Mouse (Mus musculus): ENCODE measurements around the gene Pygb.

Pygb gene

DNA sequence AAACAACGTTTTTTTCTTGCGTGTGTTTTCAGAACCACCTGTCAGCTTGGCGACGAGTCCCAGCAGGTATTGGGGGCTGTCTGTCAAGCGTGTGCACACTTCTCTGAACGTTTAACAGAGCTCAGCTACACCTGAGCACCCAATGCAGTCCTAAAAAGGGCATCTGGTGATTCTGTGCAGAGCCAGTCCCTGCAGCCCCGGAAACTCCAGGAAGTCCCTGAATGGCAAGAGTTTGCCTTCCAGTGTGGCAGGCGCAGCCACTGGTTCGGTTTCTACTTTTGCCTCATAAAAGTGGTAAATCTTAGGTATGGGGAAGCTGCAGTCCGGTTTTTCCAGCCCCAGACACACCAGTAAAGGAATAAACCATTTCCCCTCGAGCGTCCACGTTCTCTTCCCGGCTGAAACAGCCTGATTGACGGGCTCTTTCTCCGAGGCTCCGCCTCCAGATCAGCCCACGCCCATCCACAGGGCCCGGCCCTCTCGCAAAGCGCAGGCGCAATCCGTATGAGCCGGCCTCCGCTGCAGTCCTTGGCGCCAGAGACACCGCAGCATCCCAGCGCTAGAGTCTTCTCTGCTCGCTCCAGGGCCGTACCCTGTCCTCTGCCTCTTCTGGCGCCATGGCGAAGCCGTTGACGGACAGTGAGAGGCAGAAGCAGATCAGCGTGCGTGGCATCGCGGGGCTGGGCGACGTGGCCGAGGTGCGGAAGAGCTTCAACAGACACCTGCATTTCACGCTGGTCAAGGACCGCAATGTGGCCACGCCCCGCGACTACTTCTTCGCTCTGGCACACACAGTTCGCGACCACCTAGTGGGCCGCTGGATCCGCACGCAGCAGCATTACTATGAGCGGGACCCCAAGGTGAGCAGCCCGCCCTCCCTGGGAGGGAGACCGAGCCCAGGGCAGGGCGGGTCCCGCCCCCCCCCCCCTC is at the start of gene Pygb:
Gene Pygb, plus strand, starts transcription at position 485 of the 930 bp plus-strand sequence.
- peak; percentile 84 for DNase-seq (ENCODE audit: low read depth, low spot score)

DNA sequence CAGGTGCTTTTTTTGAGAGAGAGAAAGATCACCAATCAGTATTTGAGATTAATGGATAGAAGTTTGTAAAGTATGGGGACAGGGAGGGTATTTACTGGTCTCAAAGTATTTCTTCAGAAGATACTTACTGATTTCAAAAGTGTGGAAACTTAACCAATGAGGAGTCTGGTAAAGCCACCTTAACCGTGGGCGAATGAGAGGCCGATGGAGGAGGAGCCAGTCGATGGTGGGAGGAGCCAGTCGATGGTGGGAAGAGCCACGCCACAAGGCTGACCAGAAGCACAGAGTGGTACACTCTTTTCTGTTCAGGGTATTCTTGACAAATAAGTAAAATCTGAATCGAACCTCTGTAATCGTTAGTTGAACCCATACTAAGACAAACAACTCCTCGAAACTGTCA is 48.7 kb upstream of the Pygb start:
- no peak for DNase-seq (ENCODE audit: low read depth, low spot score)

DNA sequence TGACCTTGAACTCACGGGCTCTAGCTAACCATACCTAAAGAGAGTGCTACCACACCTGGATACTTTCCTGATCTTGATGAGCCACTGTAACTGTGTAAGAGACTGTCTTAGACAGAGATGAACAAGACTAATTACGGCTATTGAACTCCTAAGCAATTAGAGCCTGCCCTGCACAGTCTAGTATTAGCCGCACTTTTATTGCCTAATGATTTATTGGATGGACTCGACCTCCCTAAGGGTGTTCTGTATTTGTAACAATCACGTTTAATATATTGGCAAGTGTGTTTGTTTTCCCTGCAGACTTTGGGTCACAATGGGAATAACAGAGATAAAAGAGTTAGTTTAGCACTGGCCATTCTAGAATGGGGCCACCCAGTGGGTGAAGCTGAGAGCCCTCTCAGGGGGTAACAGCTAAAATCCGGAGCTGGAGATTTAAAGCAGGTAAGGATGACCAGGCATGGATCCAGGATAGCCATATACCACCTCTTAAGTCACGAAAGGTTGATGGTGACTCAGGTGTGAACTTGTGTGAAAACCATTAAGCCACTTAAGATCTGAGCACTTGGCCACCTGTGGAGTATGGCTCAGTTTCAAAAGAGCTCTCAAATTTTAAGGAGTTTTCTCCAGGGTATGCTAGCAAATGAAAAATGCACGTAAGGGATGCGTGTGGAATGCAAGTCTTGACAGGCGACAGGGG is 46.2 kb upstream of the Pygb start:
- DNase-seq (ENCODE audit: low read depth, low spot score): no peak

DNA sequence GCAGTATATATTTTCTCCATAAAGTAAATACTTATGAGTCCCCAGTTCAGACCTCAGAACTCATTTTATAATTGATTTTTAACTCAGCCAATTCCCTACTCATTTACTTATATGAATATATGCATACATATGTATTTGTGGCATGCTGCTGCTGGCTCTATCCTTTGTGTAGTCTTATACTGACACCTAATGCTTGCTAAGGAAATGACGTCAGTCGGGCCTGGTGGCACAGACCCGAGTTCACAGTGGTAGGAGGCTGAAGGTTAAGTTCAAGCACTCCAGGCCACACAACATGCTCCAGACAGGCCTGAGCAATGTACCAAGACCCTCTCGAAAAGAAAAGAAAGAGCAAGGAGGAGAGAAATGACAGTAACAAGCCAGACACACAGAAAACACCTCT is 45.1 kb upstream of the Pygb start:
- DNase-seq (ENCODE audit: low read depth, low spot score): no peak

DNA sequence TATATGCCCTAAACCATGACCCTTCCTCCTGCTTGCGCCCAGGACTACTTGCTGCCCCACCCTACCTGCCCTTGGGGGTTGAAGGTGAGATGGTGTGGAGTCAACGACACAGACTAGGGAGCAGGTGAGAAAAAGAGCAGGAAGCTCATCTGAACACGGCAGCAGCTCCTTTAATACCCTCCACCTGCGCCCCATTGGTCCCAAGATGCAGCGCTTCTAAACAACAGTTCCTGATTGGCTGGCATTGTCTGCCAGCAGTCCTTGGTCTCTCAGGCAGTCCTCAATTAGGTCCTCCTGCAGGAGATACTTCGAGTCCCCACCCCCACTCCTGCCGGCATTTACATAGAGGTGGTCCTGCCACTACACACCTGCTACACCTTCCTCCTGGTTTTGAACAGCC is 41.5 kb upstream of the Pygb start:
- no peak for DNase-seq (ENCODE audit: low read depth, low spot score)

DNA sequence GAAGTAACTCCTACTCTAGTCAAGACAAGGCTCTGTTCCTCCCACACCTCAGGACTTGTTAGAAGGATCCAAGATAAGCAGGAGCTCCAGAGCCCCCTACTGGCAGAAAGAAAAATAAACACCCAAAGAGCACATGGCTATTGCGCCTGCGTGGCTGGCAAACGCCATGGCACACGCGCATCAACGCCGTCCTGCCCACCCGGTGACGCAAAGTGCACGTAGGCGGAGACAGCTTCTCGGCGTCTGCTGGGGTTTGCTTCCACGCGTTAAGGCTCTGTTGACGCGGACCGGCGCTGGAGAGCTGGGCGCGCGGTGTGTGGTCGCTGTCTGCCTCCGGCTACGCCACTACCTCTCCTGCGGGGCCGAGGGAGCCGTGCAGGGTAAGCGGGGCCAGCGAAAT is 37.7 kb upstream of the Pygb start, which contains the start of gene Entpd6:
Gene Entpd6, plus strand, starts transcription at position 189 of the 400 bp plus-strand sequence.
- peak; percentile 97 for DNase-seq (ENCODE audit: low read depth, low spot score)

DNA sequence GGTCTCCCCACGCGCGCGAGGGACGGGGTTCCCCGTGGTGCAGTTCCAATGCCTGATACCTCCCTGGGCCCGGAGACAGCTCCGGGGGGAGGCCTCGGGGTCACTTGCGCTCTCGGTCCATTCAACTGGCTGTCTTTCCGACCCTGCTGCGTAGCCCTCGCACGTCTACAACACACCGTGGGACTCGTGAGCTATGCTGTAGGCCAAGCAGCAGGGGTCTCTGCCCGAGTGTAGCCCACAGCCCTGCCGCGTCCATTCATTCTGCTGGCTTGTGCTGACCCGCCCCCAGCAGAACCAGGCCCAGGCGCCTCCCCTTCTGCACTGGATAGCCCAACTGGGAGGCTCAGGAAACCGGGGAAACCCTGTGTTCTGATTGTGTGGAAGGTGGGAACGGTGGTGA is 37.3 kb upstream of the Pygb start:
- peak; percentile 19 for DNase-seq (ENCODE audit: low read depth, low spot score)

DNA sequence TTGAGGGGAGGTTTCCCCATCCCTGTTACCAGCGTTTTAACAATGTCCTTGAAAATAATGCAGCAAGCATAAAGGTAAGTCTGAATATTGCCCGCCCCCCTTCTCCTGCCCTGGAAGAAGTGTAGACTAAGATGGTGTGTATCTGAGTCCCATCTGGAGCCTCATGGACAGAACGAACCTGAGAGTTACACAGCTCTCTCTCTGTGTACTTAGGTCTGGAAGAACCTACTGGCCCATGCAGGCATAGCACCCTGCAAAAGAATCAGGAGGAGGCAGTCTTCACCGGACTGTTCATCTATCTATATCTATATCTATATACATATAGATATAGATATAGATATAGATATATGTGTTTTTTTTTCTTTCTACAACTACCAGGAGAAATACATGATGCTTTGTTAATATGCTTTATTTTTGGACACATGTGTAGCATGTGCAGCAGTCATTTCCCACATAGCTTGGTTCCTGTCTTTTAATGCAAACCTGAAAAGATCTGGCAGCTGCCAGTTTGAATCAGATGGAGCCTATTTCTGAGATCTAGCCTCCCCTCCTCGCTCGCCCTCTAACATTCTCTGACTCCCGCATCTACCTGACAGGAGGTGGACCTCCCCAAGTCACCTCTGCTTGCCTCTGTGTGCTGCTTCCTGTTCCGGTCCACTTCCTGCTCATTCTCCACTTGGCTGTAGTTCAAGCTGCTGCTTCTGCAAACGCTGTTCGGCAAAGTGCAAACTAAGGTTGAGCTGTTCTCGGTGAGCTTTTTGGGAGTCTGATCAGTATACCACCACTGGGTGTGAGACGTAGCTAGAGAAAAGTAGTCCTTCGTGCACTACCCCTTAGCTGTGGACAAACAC is 36.2 kb upstream of the Pygb start:
- no peak for DNase-seq (ENCODE audit: low read depth, low spot score)

DNA sequence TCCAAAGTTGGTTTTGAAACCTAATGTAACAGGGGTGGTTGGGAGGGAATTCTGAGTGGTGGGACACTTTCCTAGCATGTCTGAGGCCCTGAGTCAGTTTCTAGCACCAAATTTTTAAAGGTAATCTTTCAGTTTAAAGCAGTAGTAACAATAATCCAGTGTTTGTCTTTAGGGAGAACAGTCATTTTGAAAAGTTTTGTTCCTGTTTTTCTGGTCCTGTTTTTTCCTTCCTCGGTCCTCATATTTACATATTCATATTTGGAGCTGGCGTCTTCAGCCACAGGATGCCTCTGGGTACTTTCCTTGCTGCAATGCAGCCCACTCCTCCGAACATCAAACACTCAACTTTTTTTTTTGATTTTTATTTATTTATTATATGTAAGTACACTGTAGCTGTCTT is 31.5 kb upstream of the Pygb start:
- no peak for DNase-seq (ENCODE audit: low read depth, low spot score)

DNA sequence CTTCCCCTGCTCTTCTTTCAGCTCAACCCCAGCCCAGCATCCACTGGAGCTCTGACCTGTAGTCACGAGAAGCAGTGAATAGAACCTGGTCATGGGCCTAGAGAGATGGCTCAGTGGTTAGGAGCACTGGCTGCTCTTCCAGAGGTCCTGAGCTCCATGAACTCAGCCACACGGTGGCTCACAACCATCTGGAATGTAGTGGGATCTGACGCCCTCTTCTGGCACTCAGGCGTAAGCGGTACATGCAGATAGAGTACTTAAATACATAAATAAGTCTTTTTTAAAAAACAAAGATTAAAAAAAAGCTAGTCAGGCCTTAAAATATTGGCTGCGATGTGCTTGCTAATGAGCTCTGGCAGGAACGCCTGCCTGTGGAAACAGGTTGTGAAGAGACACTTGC is 25.1 kb upstream of the Pygb start:
- no peak for DNase-seq (ENCODE audit: low read depth, low spot score)

DNA sequence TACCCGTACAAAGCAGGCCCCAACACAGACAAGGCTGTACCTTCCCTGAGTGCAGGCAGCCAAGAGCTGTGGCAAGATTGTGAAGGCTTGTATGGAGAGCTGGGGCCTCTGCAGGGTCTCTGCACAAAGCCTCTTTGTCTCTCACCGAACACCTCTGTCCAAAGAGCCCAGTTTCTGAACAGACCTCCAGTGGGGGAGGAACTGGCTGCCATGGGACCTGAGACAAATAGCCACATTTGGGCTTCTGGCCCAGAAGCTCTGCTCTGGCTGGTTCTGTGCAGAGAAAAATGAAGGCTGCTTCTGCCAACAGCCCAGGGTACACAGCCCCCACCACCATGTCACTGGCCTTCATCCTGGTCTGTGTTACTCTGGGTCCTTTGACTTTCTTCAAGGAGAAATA is 20.9 kb upstream of the Pygb start:
- no peak for DNase-seq (ENCODE audit: low read depth, low spot score)

DNA sequence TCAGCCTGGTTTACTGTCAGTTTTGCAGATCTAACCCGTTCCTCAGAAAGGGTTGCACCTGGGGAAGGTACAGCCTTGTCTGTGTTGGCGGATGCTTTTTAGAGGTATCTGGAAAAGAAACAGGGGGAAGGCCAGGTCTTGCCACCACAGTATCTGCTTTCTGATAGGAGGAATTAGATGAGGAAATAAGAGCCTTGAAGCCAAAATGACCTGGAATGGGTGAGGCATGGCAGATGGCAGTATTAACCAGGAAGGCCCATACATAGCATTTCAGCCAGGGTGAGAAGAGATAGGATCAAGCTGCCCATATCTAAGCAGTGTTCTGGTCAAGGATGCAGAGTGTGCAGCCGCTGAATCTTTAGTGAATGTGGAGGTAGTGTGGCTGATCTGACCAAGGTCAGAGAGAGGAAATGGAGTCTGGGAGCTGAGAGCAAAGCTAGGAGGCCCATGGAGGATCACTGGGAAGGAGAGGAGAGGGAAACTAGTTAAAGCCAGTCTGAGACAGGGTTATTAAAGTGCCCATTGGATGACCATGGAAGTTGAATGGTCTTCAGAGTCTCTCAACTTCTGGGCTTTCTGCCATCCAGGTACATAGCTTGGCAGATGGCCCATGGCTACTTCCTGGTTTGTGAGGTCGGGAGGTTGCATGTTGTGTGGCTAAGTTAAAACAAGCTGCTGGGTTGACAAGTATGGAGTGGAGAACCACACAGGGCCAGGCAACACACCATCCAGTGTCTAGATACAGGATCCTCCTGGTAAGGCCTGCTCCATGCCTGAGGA is 20.3 kb upstream of the Pygb start:
- no peak for DNase-seq (ENCODE audit: low read depth, low spot score)

DNA sequence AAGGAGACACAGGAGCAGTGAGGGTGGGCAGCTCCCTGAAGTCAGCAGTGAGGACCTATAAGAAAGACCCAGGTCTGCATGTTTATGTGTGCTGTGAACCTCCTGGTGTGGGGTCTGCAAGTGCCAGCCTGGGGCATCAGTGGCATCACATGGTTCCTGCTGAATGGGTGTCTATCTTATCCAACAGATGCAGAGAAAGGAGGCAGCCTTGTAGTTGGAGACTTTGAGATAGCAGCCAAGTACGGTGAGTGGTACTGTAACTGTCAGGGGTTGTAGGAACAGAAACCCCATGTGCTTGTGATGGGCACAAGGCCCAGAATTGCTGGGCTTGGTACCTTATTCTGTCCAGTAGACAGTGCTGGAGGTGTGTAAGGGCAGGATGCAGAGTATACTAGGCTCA is 17.9 kb upstream of the Pygb start:
- no peak for DNase-seq (ENCODE audit: low read depth, low spot score)

DNA sequence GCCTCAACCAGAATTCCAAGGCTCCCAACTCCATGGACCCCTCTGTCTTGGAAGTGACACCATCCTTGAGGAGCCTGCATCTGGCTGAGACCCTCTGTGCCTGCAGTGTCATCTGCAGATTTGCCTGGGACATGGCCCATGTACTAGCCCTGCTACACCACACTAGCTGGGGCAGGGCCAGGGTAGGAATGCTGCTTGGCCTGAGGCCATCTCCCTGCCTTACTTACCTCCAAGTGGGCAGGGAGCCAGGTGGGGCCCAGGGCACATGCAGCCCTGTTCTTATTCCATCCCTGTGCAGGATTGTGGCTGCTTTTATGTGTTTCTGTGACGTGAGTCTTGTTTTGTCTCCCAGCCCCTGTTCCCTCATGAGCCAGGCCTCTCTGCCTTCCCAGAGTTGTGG is 15.8 kb upstream of the Pygb start:
- no peak for DNase-seq (ENCODE audit: low read depth, low spot score)

DNA sequence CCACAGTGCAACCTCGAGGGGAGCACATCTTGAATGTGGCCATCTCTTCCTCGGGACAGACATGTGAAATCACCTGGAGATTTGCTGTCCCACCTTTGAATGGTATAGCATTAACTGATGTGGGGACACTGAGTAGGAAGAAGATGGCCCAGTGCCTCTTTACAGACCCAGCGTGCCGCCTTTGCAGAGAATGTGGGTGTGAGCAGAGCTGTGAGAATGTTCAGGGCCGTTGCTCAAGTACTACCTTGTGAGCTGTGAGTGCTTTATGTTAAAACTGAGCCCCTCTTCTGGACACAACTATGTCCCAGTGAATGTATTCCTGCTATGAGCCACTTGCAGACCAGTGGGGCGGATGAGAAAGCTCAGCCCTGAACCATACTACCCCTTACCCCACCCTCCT is 15.4 kb upstream of the Pygb start:
- DNase-seq (ENCODE audit: low read depth, low spot score): no peak

DNA sequence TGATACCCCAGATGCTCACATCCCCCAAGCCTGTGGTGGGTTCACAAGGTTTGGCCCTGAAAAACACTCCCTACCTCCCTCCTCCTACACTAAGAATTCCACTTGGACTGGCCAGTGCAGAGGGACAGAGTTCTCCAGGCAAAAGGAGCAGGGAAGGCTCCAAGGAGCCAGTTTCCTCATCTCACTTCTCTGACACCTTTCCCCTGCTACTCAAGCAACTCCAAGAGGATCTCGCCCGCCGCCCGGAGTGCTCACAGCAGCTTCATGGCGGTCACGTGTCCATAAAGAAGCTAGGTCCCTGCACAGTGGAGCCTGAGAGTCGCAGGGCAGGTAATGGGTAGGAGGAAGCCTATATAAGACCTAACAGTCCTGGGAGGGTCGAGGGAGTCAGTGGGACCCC is 14.5 kb upstream of the Pygb start:
- DNase-seq (ENCODE audit: low read depth, low spot score): no peak

DNA sequence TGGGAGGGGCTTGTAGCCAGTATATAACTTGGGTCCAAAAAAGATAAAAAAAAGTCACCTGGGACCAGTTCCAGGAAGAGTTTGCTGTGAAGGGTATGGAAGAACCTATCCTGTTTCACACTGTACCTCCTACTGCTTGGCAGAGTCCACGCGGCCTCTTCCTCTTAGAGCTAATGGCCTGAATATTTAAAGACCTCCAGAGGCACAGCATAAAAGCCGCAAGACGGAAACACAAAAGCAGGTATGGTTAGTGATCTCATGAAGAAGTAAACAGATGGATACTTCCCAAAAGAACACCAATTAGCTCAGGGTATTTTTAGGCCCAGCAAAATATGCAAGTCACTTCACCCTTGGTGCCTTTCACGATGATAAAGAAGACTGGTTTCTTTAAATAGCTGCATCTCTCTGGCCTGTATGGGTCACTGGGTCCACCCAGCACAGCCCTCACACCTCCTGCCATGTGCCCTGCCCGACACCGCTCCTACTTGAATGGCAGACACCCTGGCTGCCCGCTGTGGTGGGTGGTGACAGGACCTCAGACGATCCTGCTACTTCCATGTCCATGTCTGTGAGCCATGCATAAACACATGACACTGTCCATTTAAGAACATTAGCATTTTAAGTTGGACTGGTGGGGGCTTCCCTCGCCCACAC is 13.9 kb upstream of the Pygb start:
- no peak for DNase-seq (ENCODE audit: low read depth, low spot score)

DNA sequence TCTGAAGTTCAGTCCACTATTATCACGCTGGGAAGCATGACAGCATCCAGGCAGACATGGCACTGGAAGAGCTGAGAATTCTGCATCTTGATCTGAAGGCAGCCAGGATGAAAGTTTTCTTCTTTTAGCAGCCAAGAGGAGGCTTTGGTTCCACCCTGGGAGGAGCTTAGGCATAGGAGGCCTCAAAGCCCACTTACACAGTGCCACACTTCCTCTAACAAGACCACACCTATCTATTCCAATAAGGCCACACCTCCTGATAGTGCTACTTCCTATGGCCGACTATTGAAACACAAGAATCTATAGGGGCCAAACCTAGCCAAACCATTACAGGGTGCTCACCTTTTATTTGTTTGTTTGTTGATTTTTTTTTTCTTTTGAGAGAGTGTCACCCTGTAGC is 3.7 kb upstream of the Pygb start:
- no peak for DNase-seq (ENCODE audit: low read depth, low spot score)

DNA sequence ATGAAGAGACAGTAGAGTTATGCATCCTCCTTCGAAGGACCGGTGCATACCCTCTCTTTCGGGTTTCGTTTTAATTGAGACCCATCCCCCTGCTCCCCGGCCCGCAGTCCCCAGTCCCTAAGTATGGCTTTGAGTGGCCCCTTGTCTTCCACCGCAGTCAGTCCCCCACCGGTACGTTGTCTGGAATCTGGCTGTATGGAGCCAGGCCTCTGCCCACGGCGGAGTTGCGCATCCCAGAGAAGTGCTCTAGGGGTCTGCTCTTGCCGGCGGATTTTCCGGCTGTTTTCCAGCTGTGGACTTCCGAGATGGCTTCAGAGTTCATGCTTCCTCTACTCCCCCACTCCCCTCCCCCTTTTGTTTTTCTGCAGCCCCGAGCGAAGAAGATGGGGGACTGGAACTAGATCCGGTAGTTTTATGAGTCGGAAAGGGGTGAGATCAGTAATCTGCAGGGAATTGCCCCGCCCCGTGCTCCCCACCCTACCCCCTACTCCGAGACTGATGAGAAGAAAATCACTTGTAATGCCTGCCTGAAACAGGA is 768 bp downstream of the Pygb start:
- no peak for DNase-seq (ENCODE audit: low read depth, low spot score)

DNA sequence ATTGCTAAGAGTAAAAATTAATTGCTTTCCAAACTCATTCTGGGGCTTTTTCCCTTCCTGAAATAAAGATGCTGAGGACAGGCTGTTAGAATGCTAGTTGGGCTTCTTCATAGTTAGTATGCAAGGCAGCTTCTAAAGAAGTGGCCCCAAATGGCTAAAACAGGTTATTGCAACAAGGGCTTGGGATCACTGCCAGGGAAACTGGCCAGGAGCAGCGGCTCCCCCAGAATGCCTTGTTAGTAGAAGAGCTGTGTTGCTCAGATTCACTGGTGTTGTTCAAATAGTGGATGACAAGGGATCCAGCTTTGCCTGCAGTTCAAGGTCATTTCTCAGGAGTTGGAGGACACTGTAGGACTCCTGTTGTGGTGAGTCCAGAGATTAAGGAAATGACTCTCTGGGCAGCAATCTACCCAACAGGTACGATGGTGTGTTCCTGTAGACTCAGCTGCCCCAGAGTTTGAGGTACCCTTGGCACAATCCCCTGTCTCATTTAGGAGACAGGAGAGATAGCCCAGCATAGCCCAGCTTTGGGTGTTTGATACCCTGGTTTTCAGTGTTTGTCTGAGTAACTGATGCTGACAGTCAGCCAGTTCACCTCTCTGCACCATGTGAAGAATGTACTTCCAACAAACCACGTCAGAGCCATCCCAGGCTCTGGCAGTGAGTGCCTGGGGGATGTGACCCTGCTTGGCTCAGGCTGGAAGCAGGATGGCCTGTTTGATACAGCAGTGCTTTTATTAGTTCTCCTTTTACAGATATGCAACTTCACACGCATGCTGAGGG is 2.4 kb downstream of the Pygb start:
- no peak for DNase-seq (ENCODE audit: low read depth, low spot score)
